Mouse (Mus musculus): ENCODE measurements around the gene Csrp3. TPM values are rescaled to one million over a fixed set of nuclear protein-coding genes. Genes with fewer than 3 reads are reported as not detected.

The Csrp3 gene
- total and polyA plus RNA-seq, 3 experiments, result 1.7 to 2.3 TPM; not detected in 1

GRCm38 (mm10) chr7:48795130-48795529 lies 52.7 kb downstream of the Csrp3 start:
- in situ Hi-C loops (cut with MboI; ENCODE audit: low pct_ligation_motif_present, low pct_unique_long_range_greater_than_20kb, low sequenced_read_pairs), result no loop called here
- Histone ChIP-seq H3K27ac (ENCODE audit: insufficient read depth, low read depth) (no peak overlapping the region), H3K9me3 (replicated peaks; ENCODE audit: low read length) (no peaks in the 10 kb centered on the region), H3K27me3 (replicated peaks) (no peaks in the 10 kb centered on the region), H3K79me2 (replicated peaks; ENCODE audit: control insufficient read depth, extremely low read depth, insufficient read depth, poor library complexity, severe bottlenecking) (0 out of 2 replicates have a peak, but pooled peaks cover 3% of the 10 kb centered on the region), H3K36me3 (replicated peaks in 1 of 2; ENCODE audit: control insufficient read depth in 1 of 2, insufficient read depth in 1 of 2, low read length in 1 of 2) (peaks cover 3 to 53% of the 10 kb centered on the region in 2 experiments), H3K4me3 (replicated peaks in 1 of 3; ENCODE audit: low read depth in 2 of 3, low read length in 2 of 3, poor library complexity in 1 of 3) (no peak overlapping the region), H3K9ac (ENCODE audit: insufficient read depth, low read depth) (no peak overlapping the region), H3K4me2 (ENCODE audit: insufficient read depth, low read depth, poor library complexity, severe bottlenecking) (0 out of 2 replicates have a peak overlapping the region, but pooled peaks have one; percentile 10), H3K4me1 (ENCODE audit: control insufficient read depth in 1 of 2, insufficient read depth in 2 of 2) (peaks cover 3 to 56% of the 10 kb centered on the region in 2 experiments; a peak in 3 of 4 replicates)
- peak; percentile 55 for DNase-seq (ENCODE audit: extremely low read depth)
- TF ChIP-seq EP300 (IDR thresholded peaks at IDR 0.05; ENCODE audit: low read length) (peak; percentile 57; the same call in 1 of the 2 replicates), RCOR1 (conservative IDR thresholded peaks at IDR 0.05; ENCODE audit: low read depth, low read length) (no peak; the same call in 1 of the 2 replicates), ZMIZ1 (IDR thresholded peaks at IDR 0.05; ENCODE audit: low read depth, low read length) (no peak), IRF4 (IDR thresholded peaks at IDR 0.05; ENCODE audit: low read depth, low read length) (peak; percentile 60), ETS1 (conservative IDR thresholded peaks at IDR 0.05; ENCODE audit: low read depth, low read length) (peak; percentile 34; the same call in 1 of the 2 replicates), TCF12 (IDR thresholded peaks at IDR 0.05; ENCODE audit: low read depth, low read length) (peak; percentile 60), NRF1 (IDR thresholded peaks at IDR 0.05; ENCODE audit: low read depth, low read length) (no peak), BHLHE40 (IDR thresholded peaks at IDR 0.05; ENCODE audit: low read depth, low read length) (peak; percentile 45; the same call in 1 of the 2 replicates), TBP (conservative IDR thresholded peaks at IDR 0.05; ENCODE audit: low read depth, low read length) (no peak), MAFK (IDR thresholded peaks at IDR 0.05; ENCODE audit: insufficient replicate concordance, low read length) (peak; percentile 74)
- dilution Hi-C loops (cut with MboI; ENCODE audit: extremely low pct_ligation_motif_present, extremely low pct_unique_long_range_greater_than_20kb, low sequenced_read_pairs), result no loop called here

DNA sequence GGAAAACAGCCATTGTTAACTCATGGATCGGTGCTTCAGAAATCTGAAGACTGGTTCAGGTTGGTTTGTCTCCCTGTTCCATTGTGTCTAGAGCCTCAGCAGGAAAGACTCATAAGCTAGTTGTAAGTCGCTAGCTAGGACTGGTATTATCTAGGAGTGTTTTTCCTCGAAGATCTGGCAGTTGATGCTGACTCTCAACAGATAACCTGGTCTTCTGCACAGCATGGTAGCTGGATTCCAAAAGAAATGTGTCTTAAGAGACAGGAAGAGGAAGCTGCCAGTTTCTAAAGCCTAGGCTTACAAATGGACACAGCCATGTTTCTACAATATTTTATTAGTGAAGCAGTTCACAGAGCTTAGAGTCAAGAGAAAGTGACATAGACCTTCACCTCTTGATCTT lies 56.4 kb downstream of the Csrp3 start:
- no peak overlapping the region for H3K27ac ChIP-seq (ENCODE audit: insufficient read depth, low read depth)
- peaks cover 0 to 22% of the 10 kb centered on the region in 2 experiments for H3K36me3 ChIP-seq (replicated peaks in 1 of 2; ENCODE audit: control insufficient read depth in 1 of 2, insufficient read depth in 1 of 2, low read length in 1 of 2)
- H3K9ac ChIP-seq (ENCODE audit: insufficient read depth, low read depth), result no peak overlapping the region
- no peak overlapping the region for H3K4me2 ChIP-seq (ENCODE audit: insufficient read depth, low read depth, poor library complexity, severe bottlenecking)
- TF ChIP-seq MAZ (IDR thresholded peaks at IDR 0.05; ENCODE audit: low read depth, low read length) (no peak), CHD2 (IDR thresholded peaks at IDR 0.05; ENCODE audit: low read length) (no peak), POLR2AphosphoS2 (IDR thresholded peaks at IDR 0.05; ENCODE audit: low read depth, low read length) (no peak), MEF2A (IDR thresholded peaks at IDR 0.05; ENCODE audit: borderline replicate concordance, low read depth, low read length) (no peak), JUND (conservative IDR thresholded peaks at IDR 0.05; ENCODE audit: low read depth, low read length) (no peak), NELFE (IDR thresholded peaks at IDR 0.05; ENCODE audit: low read depth, low read length) (no peak), PAX5 (IDR thresholded peaks at IDR 0.05; ENCODE audit: low read length) (no peak), IRF4 (IDR thresholded peaks at IDR 0.05; ENCODE audit: low read depth, low read length) (no peak), RAD21 (IDR thresholded peaks at IDR 0.05; ENCODE audit: low read depth, low read length) (no peak), POLR2A (IDR thresholded peaks at IDR 0.05; ENCODE audit: low read depth, low read length) (no peak), E2F4 (IDR thresholded peaks at IDR 0.05; ENCODE audit: insufficient replicate concordance, low read depth, low read length) (no peak), GABPA (IDR thresholded peaks at IDR 0.05; ENCODE audit: insufficient replicate concordance, low read depth, low read length) (no peak), JUN (IDR thresholded peaks at IDR 0.05; ENCODE audit: insufficient read depth, low read depth, low read length) (no peak), MYC (IDR thresholded peaks at IDR 0.05; ENCODE audit: low read depth, low read length) (no peak)
- H3K4me1 ChIP-seq (ENCODE audit: control insufficient read depth in 1 of 2, insufficient read depth in 2 of 2), result peaks cover 8 to 64% of the 10 kb centered on the region in 2 experiments; a peak in 3 of 4 replicates
- no peaks in the 10 kb centered on the region for H3K27me3 ChIP-seq (replicated peaks)
- no peak overlapping the region for H3K4me3 ChIP-seq (replicated peaks in 1 of 3; ENCODE audit: low read depth in 2 of 3, low read length in 2 of 3, poor library complexity in 1 of 3)
- no peak for DNase-seq (ENCODE audit: extremely low read depth)
- H3K9me3 ChIP-seq (replicated peaks; ENCODE audit: low read length), result no peaks in the 10 kb centered on the region
- in situ Hi-C loops (cut with MboI; ENCODE audit: low pct_ligation_motif_present, low pct_unique_long_range_greater_than_20kb, low sequenced_read_pairs), result no loop called here
- 0 out of 2 replicates have a peak, but pooled peaks cover 3% of the 10 kb centered on the region for H3K79me2 ChIP-seq (replicated peaks; ENCODE audit: control insufficient read depth, extremely low read depth, insufficient read depth, poor library complexity, severe bottlenecking)
- dilution Hi-C loops (cut with MboI; ENCODE audit: extremely low pct_ligation_motif_present, extremely low pct_unique_long_range_greater_than_20kb, low sequenced_read_pairs), result no loop called here

All from CH12.LX (cell line).